Mouse (Mus musculus): Measurements from ENCODE around the gene Cks1brt. TPM values are rescaled to one million over a fixed set of nuclear protein-coding genes. Genes with fewer than 3 reads are reported as not detected.
A peak's percentile ranks its signal among the peaks of the same experiment; 100 is the strongest.

The Cks1brt gene
- total and polyA plus RNA-seq, 3 experiments, result not detected

- TF ChIP-seq UBTF (IDR thresholded peaks at IDR 0.05; ENCODE audit: low read depth, low read length) (no peak), CTCF (conservative IDR thresholded peaks at IDR 0.05 in 1 of 2, IDR thresholded peaks at IDR 0.05 in 1 of 2; ENCODE audit: low read depth in 2 of 2, low read length in 2 of 2) (peak; percentile 7 to 76; a peak in 2 of 4 replicates), JUN (IDR thresholded peaks at IDR 0.05; ENCODE audit: insufficient read depth, low read depth, low read length) (no peak), E2F4 (IDR thresholded peaks at IDR 0.05; ENCODE audit: insufficient replicate concordance, low read depth, low read length) (no peak), GABPA (IDR thresholded peaks at IDR 0.05; ENCODE audit: insufficient replicate concordance, low read depth, low read length) (no peak)
These were observed 19.6 kb downstream of the Cks1brt start (continued) for GRCm38 (mm10) chr8:85171291-85171690.

DNA sequence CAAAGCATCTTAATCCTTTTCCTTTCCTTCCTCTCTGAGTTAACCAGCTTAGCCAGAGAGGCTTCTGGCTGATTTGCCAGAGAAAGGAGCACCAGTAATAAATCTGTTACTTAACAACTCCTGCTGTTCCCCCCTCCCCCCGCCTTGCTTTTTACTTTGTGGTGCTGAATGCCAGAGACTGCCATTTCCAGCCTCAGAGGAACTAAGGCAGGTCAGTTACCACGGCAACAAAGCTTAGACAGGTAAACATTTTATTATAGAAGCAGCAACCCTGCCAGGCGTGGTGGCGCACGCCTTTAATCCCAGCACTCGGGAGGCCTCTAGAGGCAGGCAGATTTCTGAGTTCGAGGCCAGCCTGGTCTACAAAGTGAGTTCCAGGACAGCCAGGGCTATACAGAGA is 24.2 kb downstream of the Cks1brt start:
- in situ Hi-C loops (cut with MboI; ENCODE audit: low pct_ligation_motif_present, low pct_unique_long_range_greater_than_20kb, low sequenced_read_pairs), result no loop called here
- no peak overlapping the region for H3K9ac ChIP-seq (ENCODE audit: insufficient read depth, low read depth)
- no peak for TF ChIP-seq GABPA (IDR thresholded peaks at IDR 0.05; ENCODE audit: insufficient replicate concordance, low read depth, low read length)
- no peak for TF ChIP-seq POLR2AphosphoS2 (IDR thresholded peaks at IDR 0.05; ENCODE audit: low read depth, low read length)
- no peak for TF ChIP-seq MAZ (IDR thresholded peaks at IDR 0.05; ENCODE audit: low read depth, low read length)
- TF ChIP-seq KAT2A (IDR thresholded peaks at IDR 0.05; ENCODE audit: insufficient replicate concordance, low read length), result no peak
- TF ChIP-seq NRF1 (IDR thresholded peaks at IDR 0.05; ENCODE audit: low read depth, low read length), result no peak
- TF ChIP-seq POLR2A (IDR thresholded peaks at IDR 0.05; ENCODE audit: low read depth, low read length), result no peak
- TF ChIP-seq IRF4 (IDR thresholded peaks at IDR 0.05; ENCODE audit: low read depth, low read length), result no peak
- no peak for TF ChIP-seq MAFK (IDR thresholded peaks at IDR 0.05; ENCODE audit: insufficient replicate concordance, low read length)
- no peak for TF ChIP-seq ZMIZ1 (IDR thresholded peaks at IDR 0.05; ENCODE audit: low read depth, low read length)
- no peak for TF ChIP-seq ELF1 (IDR thresholded peaks at IDR 0.05; ENCODE audit: low read depth, low read length)
- TF ChIP-seq BHLHE40 (IDR thresholded peaks at IDR 0.05; ENCODE audit: low read depth, low read length), result no peak
- no peak for TF ChIP-seq ZNF384 (IDR thresholded peaks at IDR 0.05; ENCODE audit: low read depth, low read length)
- no peak for TF ChIP-seq NELFE (IDR thresholded peaks at IDR 0.05; ENCODE audit: low read depth, low read length)
- no peak for TF ChIP-seq RAD21 (IDR thresholded peaks at IDR 0.05; ENCODE audit: low read depth, low read length)
- TF ChIP-seq SIN3A (IDR thresholded peaks at IDR 0.05; ENCODE audit: low read length), result no peak
- TF ChIP-seq MYC (IDR thresholded peaks at IDR 0.05; ENCODE audit: low read depth, low read length), result no peak
- TF ChIP-seq PAX5 (IDR thresholded peaks at IDR 0.05; ENCODE audit: low read length), result no peak
- TF ChIP-seq HCFC1 (IDR thresholded peaks at IDR 0.05; ENCODE audit: low read depth, low read length), result no peak

More for the DNA sequence above, 24.2 kb downstream of the Cks1brt start:
- H3K79me2 ChIP-seq (replicated peaks; ENCODE audit: control insufficient read depth, extremely low read depth, insufficient read depth, poor library complexity, severe bottlenecking), result no peaks in the 10 kb centered on the region
- peaks cover 2% of the 10 kb centered on the region for H3K9me3 ChIP-seq (replicated peaks; ENCODE audit: low read length)
- dilution Hi-C loops (cut with MboI; ENCODE audit: extremely low pct_ligation_motif_present, extremely low pct_unique_long_range_greater_than_20kb, low sequenced_read_pairs), result no loop called here
- H3K4me3 ChIP-seq (replicated peaks in 1 of 3; ENCODE audit: low read depth in 2 of 3, low read length in 2 of 3, poor library complexity in 1 of 3), result no peak overlapping the region
- no peak overlapping the region for H3K27ac ChIP-seq (ENCODE audit: insufficient read depth, low read depth)
- H3K27me3 ChIP-seq (replicated peaks), result no peaks in the 10 kb centered on the region
- H3K36me3 ChIP-seq (replicated peaks in 1 of 2; ENCODE audit: control insufficient read depth in 1 of 2, insufficient read depth in 1 of 2, low read length in 1 of 2), result no peaks in the 10 kb centered on the region
- no peak overlapping the region for H3K4me2 ChIP-seq (ENCODE audit: insufficient read depth, low read depth, poor library complexity, severe bottlenecking)
- no peak for DNase-seq (ENCODE audit: extremely low read depth)
- no peaks in the 10 kb centered on the region for H3K4me1 ChIP-seq (ENCODE audit: control insufficient read depth in 1 of 2, insufficient read depth in 2 of 2)

All from CH12.LX (cell line).